Mouse (Mus musculus): ENCODE data around the gene Snx5.

- TF ChIP-seq CTCF (IDR thresholded peaks at IDR 0.05; ENCODE audit: low read depth, low read length) (no peak), POLR2A (IDR thresholded peaks at IDR 0.05; ENCODE audit: extremely low read depth, insufficient read depth, low read length) (no peak)
Measured at GRCm38 (mm10) chr2:144269306-144269650, 1.4 kb downstream of the Snx5 start.

Measured in liver, adult 2 months (tissue).